Mouse (Mus musculus): Measurements from ENCODE around the gene Fxn. TPM values are rescaled to one million over a fixed set of nuclear protein-coding genes. Genes with fewer than 3 reads are reported as not detected.
A peak's percentile ranks its signal among the peaks of the same experiment; 100 is the strongest.

Gene Fxn
- polyA plus RNA-seq, 1 experiment, result 29.2 TPM

- Histone ChIP-seq H3K27me3 (replicated peaks; ENCODE audit: control insufficient read depth, insufficient read depth, low read length) (no peaks in the 10 kb centered on the region), H3K4me1 (ENCODE audit: control insufficient read depth, insufficient read depth, low read length) (peaks cover 26% of the 10 kb centered on the region), H3K36me3 (ENCODE audit: control insufficient read depth, insufficient read depth, low read length) (no peaks in the 10 kb centered on the region), H3K4me3 (ENCODE audit: insufficient read depth, low read depth, low read length) (no peak overlapping the region), H3K27ac (ENCODE audit: insufficient read depth, low read depth, low read length) (no peak overlapping the region)
- WGBS, result 40% methylated on average over 16 of the region's 16 CpGs
- no peak for TF ChIP-seq POLR2A (IDR thresholded peaks at IDR 0.05; ENCODE audit: low read depth, low read length)
- peak; percentile 97 for TF ChIP-seq CTCF (conservative IDR thresholded peaks at IDR 0.05; ENCODE audit: insufficient read depth, insufficient read length, low read depth, low read length)
- DNase-seq, result peak; percentile 94
Observed at GRCm38 (mm10) chr19:24271746-24272426, 8.5 kb downstream of the Fxn start.

DNA sequence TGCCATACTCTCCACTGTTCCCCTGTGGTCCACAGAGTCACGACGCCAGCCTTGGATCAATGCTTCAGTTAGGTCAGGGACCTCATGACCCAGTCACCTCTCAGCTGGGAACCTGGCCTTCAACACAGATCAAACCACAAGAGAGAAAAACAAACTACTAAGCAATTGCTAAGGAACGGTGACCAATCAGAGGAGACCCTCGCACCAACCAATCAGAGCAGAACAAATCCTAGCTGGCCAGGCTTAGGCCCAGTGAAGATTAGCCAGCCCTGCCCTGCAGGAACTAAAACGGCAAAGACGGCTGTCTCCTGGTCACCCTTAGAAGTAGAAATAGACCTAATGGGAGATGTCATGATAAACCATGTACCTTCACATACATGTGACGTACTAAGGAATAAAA is 9.1 kb downstream of the Fxn start:
- Histone ChIP-seq H3K36me3 (ENCODE audit: control insufficient read depth, insufficient read depth, low read length) (no peaks in the 10 kb centered on the region), H3K27ac (ENCODE audit: insufficient read depth, low read depth, low read length) (peak overlapping the region; percentile 51), H3K27me3 (replicated peaks; ENCODE audit: control insufficient read depth, insufficient read depth, low read length) (no peaks in the 10 kb centered on the region), H3K4me3 (ENCODE audit: insufficient read depth, low read depth, low read length) (no peak overlapping the region), H3K4me1 (ENCODE audit: control insufficient read depth, insufficient read depth, low read length) (peaks cover 29% of the 10 kb centered on the region)
- DNase-seq, result peak; percentile 90
- WGBS, result 26% methylated on average over 7 of the region's 7 CpGs
- no peak for TF ChIP-seq POLR2A (IDR thresholded peaks at IDR 0.05; ENCODE audit: low read depth, low read length)
- no peak for TF ChIP-seq CTCF (conservative IDR thresholded peaks at IDR 0.05; ENCODE audit: insufficient read depth, insufficient read length, low read depth, low read length)

GRCm38 (mm10) chr19:24268531-24268930 is 11.9 kb downstream of the Fxn start:
- H3K27ac ChIP-seq (ENCODE audit: insufficient read depth, low read depth, low read length), result no peak overlapping the region
- 72% methylated on average over 4 of the region's 4 CpGs for WGBS
- no peaks in the 10 kb centered on the region for H3K27me3 ChIP-seq (replicated peaks; ENCODE audit: control insufficient read depth, insufficient read depth, low read length)
- H3K4me3 ChIP-seq (ENCODE audit: insufficient read depth, low read depth, low read length), result no peak overlapping the region
- peaks cover 39% of the 10 kb centered on the region for H3K4me1 ChIP-seq (ENCODE audit: control insufficient read depth, insufficient read depth, low read length)
- no peak for DNase-seq
- no peaks in the 10 kb centered on the region for H3K36me3 ChIP-seq (ENCODE audit: control insufficient read depth, insufficient read depth, low read length)
- TF ChIP-seq CTCF (conservative IDR thresholded peaks at IDR 0.05; ENCODE audit: insufficient read depth, insufficient read length, low read depth, low read length), result no peak
- TF ChIP-seq POLR2A (IDR thresholded peaks at IDR 0.05; ENCODE audit: low read depth, low read length), result no peak

DNA sequence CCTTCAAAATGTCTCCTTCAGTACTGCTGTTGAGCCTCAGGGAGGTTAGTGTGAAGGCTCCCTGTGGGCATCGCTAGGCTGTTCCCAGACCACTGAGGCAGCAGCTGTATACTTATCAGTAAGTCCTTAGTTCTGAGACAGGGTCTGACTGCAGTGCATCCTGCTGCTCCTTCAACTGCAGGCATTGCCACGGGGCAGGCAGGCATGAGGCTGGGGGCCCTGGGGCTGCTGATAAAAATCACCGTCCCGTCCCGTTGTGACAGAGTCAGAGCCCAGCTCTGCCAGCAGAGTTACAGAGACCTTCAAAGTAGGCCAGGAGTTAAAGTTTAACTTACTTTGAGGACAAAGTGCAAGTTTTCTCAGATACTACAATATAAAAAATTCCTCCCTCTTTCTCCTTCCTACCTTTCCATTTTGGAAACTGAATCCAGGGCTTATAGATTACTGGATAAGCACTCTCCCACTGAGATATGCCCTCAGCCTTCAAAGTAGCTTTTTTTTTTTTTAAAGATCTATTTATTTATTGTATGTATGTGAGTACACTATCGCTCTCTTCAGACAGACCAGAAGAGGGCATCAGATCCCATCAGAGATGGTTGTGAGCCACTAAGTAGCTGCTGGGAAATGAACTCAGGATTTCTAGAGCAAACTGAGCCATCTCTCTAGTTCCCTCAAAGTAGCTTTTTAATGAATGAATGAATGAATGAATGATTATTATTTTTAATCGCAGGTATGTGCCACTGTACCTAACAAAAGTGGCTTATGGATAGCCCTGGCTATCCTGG is 14.2 kb downstream of the Fxn start:
- peak; percentile 87 for DNase-seq
- H3K4me1 ChIP-seq (ENCODE audit: control insufficient read depth, insufficient read depth, low read length), result peaks cover 35% of the 10 kb centered on the region
- no peaks in the 10 kb centered on the region for H3K36me3 ChIP-seq (ENCODE audit: control insufficient read depth, insufficient read depth, low read length)
- H3K27me3 ChIP-seq (replicated peaks; ENCODE audit: control insufficient read depth, insufficient read depth, low read length), result no peaks in the 10 kb centered on the region
- H3K4me3 ChIP-seq (ENCODE audit: insufficient read depth, low read depth, low read length), result peak overlapping the region; percentile 20; the same call in 1 of the 2 replicates
- peak overlapping the region; percentile 99 for H3K27ac ChIP-seq (ENCODE audit: insufficient read depth, low read depth, low read length)
- 53% methylated on average over 7 of the region's 7 CpGs for WGBS
- TF ChIP-seq CTCF (conservative IDR thresholded peaks at IDR 0.05; ENCODE audit: insufficient read depth, insufficient read length, low read depth, low read length) (no peak), POLR2A (IDR thresholded peaks at IDR 0.05; ENCODE audit: low read depth, low read length) (no peak)

GRCm38 (mm10) chr19:24264991-24265390 is 15.4 kb downstream of the Fxn start:
- peak; percentile 92 for DNase-seq
- Histone ChIP-seq H3K27ac (ENCODE audit: insufficient read depth, low read depth, low read length) (no peak overlapping the region), H3K27me3 (replicated peaks; ENCODE audit: control insufficient read depth, insufficient read depth, low read length) (no peaks in the 10 kb centered on the region), H3K4me3 (ENCODE audit: insufficient read depth, low read depth, low read length) (no peak overlapping the region), H3K36me3 (ENCODE audit: control insufficient read depth, insufficient read depth, low read length) (no peaks in the 10 kb centered on the region), H3K4me1 (ENCODE audit: control insufficient read depth, insufficient read depth, low read length) (peaks cover 24% of the 10 kb centered on the region)
- TF ChIP-seq CTCF (conservative IDR thresholded peaks at IDR 0.05; ENCODE audit: insufficient read depth, insufficient read length, low read depth, low read length) (peak; percentile 88), POLR2A (IDR thresholded peaks at IDR 0.05; ENCODE audit: low read depth, low read length) (no peak)
- 19% methylated on average over 7 of the region's 7 CpGs for WGBS

DNA sequence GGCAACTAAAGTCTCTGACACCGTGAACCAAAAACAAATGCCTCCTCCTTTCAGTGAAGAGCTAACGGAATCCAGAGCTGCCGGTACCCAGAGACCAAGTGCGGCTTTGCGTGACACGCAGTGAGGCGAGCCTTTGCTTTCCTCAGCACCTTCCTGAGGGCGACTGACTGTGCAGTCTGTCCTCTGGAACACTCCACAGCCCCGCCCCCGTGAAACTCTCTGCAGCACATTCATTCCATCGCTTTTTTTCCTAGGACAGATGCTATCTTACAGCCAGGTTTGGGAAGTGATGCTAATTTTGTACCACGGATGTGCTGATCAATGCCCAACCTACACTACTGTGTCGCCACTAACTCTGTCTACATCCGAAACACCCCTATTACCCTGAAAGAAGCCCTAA is 17.7 kb downstream of the Fxn start:
- H3K27ac ChIP-seq (ENCODE audit: insufficient read depth, low read depth, low read length), result no peak overlapping the region
- no peaks in the 10 kb centered on the region for H3K27me3 ChIP-seq (replicated peaks; ENCODE audit: control insufficient read depth, insufficient read depth, low read length)
- H3K4me3 ChIP-seq (ENCODE audit: insufficient read depth, low read depth, low read length), result no peak overlapping the region
- no peaks in the 10 kb centered on the region for H3K36me3 ChIP-seq (ENCODE audit: control insufficient read depth, insufficient read depth, low read length)
- TF ChIP-seq POLR2A (IDR thresholded peaks at IDR 0.05; ENCODE audit: low read depth, low read length) (no peak), CTCF (conservative IDR thresholded peaks at IDR 0.05; ENCODE audit: insufficient read depth, insufficient read length, low read depth, low read length) (no peak)
- peak; percentile 82 for DNase-seq
- 71% methylated on average over 14 of the region's 14 CpGs for WGBS
- H3K4me1 ChIP-seq (ENCODE audit: control insufficient read depth, insufficient read depth, low read length), result peaks cover 22% of the 10 kb centered on the region

Data from kidney, adult 2 months (tissue).